Comparison of ENCODE assay signal across 9 mouse cellular contexts in the genomic region with DNA sequence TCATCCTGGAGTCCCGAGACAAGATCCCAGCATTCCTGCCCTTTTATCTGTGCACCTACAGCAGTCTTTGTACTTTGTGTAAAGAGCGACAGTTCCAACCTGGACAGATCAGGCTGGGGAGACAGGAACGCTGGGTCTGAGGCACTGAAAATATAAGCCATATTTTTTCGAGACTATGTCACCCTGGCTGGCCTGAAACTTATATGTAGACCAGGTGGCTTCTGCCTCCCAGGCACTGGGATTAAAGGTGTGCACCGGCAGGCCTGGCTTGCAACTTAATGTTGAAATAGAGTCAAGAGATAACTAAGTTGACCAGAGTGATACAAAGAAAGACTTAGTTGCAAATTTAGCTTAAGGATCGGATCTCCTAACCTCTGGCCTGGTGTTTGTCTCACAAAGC. TPM values are rescaled to one million over a fixed set of nuclear protein-coding genes. Genes with fewer than 3 reads are reported as not detected.
A peak's percentile ranks its signal among the peaks of the same experiment; 100 is the strongest.
DNase-seq lines count a peak whose midpoint lies in the region; ATAC-seq and TF ChIP-seq lines count a peak whose summit lies in the region.
"Had no signal": no experiment of that assay in that cellular context is flagged by ENCODE, and none has a peak within 500 bp of the region (broad histone marks: within the 10 kb centered on the region; RNA-seq: fewer than 3 reads in every experiment).

No protein-coding gene starts in this region.

- H3K27me3 ChIP-seq in heart, adult 2 months (ENCODE audit: control insufficient read depth, insufficient read depth, low read length): no peaks in the 10 kb centered on the region
- no peaks in the 10 kb centered on the region for H3K27me3 ChIP-seq in lung, embryonic 15.5 days
- H3K27me3 ChIP-seq in heart, postnatal 0 days (ENCODE audit: control insufficient read depth, insufficient read depth, low read length): no peaks in the 10 kb centered on the region

- H3K9ac ChIP-seq in heart, adult 2 months (ENCODE audit: low read depth, low read length): peak overlapping the region; percentile 23; the same call in 1 of the 2 replicates
- 0 out of 2 replicates have a peak overlapping the region, but pooled peaks have one; percentile 14 for H3K9ac ChIP-seq in lung, embryonic 15.5 days
- no peak overlapping the region for H3K9ac ChIP-seq in heart, postnatal 0 days (replicated peaks; ENCODE audit: low read depth, low read length)

- H3K4me3 ChIP-seq in heart, adult 2 months: 0 out of 2 replicates have a peak overlapping the region, but pooled peaks have one; percentile 6
- H3K4me3 ChIP-seq in lung, embryonic 15.5 days: 0 out of 2 replicates have a peak overlapping the region, but pooled peaks have one; percentile 1
- no peak overlapping the region for H3K4me3 ChIP-seq in heart, postnatal 0 days (ENCODE audit: low read depth, low read length)
- peak overlapping the region; percentile 92 for H3K4me3 ChIP-seq in macrophage (ENCODE audit: inconsistent target)

- TF ChIP-seq EP300 in heart, adult 2 months (IDR thresholded peaks at IDR 0.05; ENCODE audit: insufficient read depth, low read depth, low read length): no peak
- no peak for TF ChIP-seq EP300 in heart, postnatal 0 days (IDR thresholded peaks at IDR 0.05; ENCODE audit: low read depth)

- ATAC-seq in lung, embryonic 15.5 days (ENCODE audit: borderline replicate concordance, extremely low read depth, low FRiP score, low TSS enrichment): no peak
- ATAC-seq in heart, postnatal 0 days (ENCODE audit: insufficient read depth, low read depth): no peak

- H3K9me3 ChIP-seq in lung, embryonic 15.5 days: no peaks in the 10 kb centered on the region
- no peaks in the 10 kb centered on the region for H3K9me3 ChIP-seq in heart, postnatal 0 days (replicated peaks; ENCODE audit: control insufficient read depth, low read length)

- H3K36me3 ChIP-seq in heart, adult 2 months (ENCODE audit: control insufficient read depth, insufficient read depth, low read length): peaks cover 9% of the 10 kb centered on the region
- H3K36me3 ChIP-seq in lung, embryonic 15.5 days: peaks cover 6% of the 10 kb centered on the region; the same call in 1 of the 2 replicates
- H3K36me3 ChIP-seq in heart, postnatal 0 days (replicated peaks; ENCODE audit: control insufficient read depth, insufficient read depth, low read length): peaks cover 7% of the 10 kb centered on the region; the same call in 1 of the 2 replicates
- H3K36me3 ChIP-seq in macrophage (ENCODE audit: inconsistent target): peaks cover 2% of the 10 kb centered on the region; the same call in 1 of the 2 replicates

- peak overlapping the region; percentile 77 for H3K27ac ChIP-seq in heart, adult 2 months
- H3K27ac ChIP-seq in lung, embryonic 15.5 days: peak overlapping the region; percentile 75
- peak overlapping the region; percentile 56 for H3K27ac ChIP-seq in heart, postnatal 0 days (ENCODE audit: low read depth)
- peak overlapping the region; percentile 100 for H3K27ac ChIP-seq in macrophage

- TF ChIP-seq POLR2A in heart, adult 2 months (IDR thresholded peaks at IDR 0.05; ENCODE audit: insufficient read depth, low read depth, low read length): no peak

- no peak for TF ChIP-seq CTCF in heart, adult 2 months (IDR thresholded peaks at IDR 0.05)
- no peak for TF ChIP-seq CTCF in heart, postnatal 0 days (IDR thresholded peaks at IDR 0.05; ENCODE audit: low read depth)

- H3K4me2 ChIP-seq in lung, embryonic 15.5 days: peak overlapping the region; percentile 86
- H3K4me2 ChIP-seq in heart, postnatal 0 days (ENCODE audit: low read depth, low read length): peak overlapping the region; percentile 81

- intact Hi-C loops in heart, adult 2 months (cut with DNase I): no loop called here
- intact Hi-C loops in gastrocnemius, postnatal 14 days (cut with DNase I; ENCODE audit: low total_unique reads): no loop called here

- peaks cover 38% of the 10 kb centered on the region for H3K4me1 ChIP-seq in heart, adult 2 months (ENCODE audit: control insufficient read depth, insufficient read depth, low read length)
- H3K4me1 ChIP-seq in lung, embryonic 15.5 days: peaks cover 60% of the 10 kb centered on the region
- H3K4me1 ChIP-seq in heart, postnatal 0 days (ENCODE audit: control insufficient read depth, insufficient read depth): peaks cover 52% of the 10 kb centered on the region

- WGBS in heart, adult 2 months: 54% methylated on average over 6 of the region's 6 CpGs
- WGBS in lung, embryonic 15.5 days: 48% methylated on average over 6 of the region's 6 CpGs
- 54% methylated on average over 6 of the region's 6 CpGs for WGBS in heart, postnatal 0 days
- WGBS in macrophage (ENCODE audit: missing documents): 32% methylated on average over 6 of the region's 6 CpGs

- no peak for DNase-seq in heart, adult 2 months
- no peak for DNase-seq in heart, adult 8-10 months (ENCODE audit: low spot score)
- no peak for DNase-seq in lung, postnatal 25 days (ENCODE audit: low spot score)
- no peak for DNase-seq in heart, postnatal 0 days (ENCODE audit: low spot score)
- DNase-seq in cerebellum, adult 9-11 months: no peak
- no peak for DNase-seq in gastrocnemius, postnatal 14 days
- DNase-seq: cerebellum, adult 9-10 months had no signal

- H3K79me2 ChIP-seq in heart, adult 2 months (replicated peaks; ENCODE audit: control insufficient read depth, insufficient read depth, low read length): peaks cover 2% of the 10 kb centered on the region
- peaks cover 85% of the 10 kb centered on the region for H3K79me2 ChIP-seq in macrophage (ENCODE audit: inconsistent target)

RNA-seq across cellular contexts. Expression of gene Rhog, which starts 9.6 kb away (rescaled TPM):
- total RNA-seq in heart, adult 2 months (2021): 10 to 100 TPM; 22.4 to 26.3 TPM
- 22.5 and 34.2 TPM in 2 replicates for polyA plus RNA-seq in heart, adult 2 months (2012; rRNA removed)
- 10 to 100 TPM; 17.5 to 20.1 (median 19.2) TPM for total RNA-seq in heart, adult 8-10 months (2022)
- 72.8 and 74.5 TPM in 2 replicates for polyA plus RNA-seq in lung, embryonic 15.5 days (2015; fragmentation: Nextera tagmentation; extraction: Ambion mirVana)
- 24.6 and 31.3 TPM in 2 replicates for total RNA-seq in heart, postnatal 0 days (2014; rRNA removed; ENCODE audit: low replicate concordance)
- polyA plus RNA-seq in heart, postnatal 0 days (2015; fragmentation: Nextera tagmentation; extraction: Ambion mirVana): 34.7 and 36.7 TPM in 2 replicates
- 10 to 100 TPM; 25.0 to 98.8 (median 68.0) TPM for total RNA-seq in macrophage (2018; cell fraction: chromatin; rRNA removed)
- total RNA-seq in macrophage (2018; cell fraction: cytosol; rRNA removed): 100 to 1,000 TPM; 340 to 655 (median 502) TPM
- 100 to 1,000 TPM; 107 to 292 (median 177) TPM for total RNA-seq in macrophage (2018; cell fraction: nucleus; rRNA removed)
- polyA plus RNA-seq in macrophage (2018): 307 to 396 TPM (median 393 TPM) in 3 replicates
- total RNA-seq in gastrocnemius, postnatal 14 days (2021): 10 to 100 TPM; 21.9 to 22.6 TPM

RNA-seq across cellular contexts. Expression of gene Stim1, which starts 21.3 kb away (rescaled TPM):
- 10 to 100 TPM; 23.9 to 24.1 TPM for total RNA-seq in heart, adult 2 months (2021)
- 22.8 and 26.8 TPM in 2 replicates for polyA plus RNA-seq in heart, adult 2 months (2012; rRNA removed)
- 10 to 100 TPM; 21.9 to 25.1 (median 24.0) TPM for total RNA-seq in heart, adult 8-10 months (2022)
- polyA plus RNA-seq in lung, embryonic 15.5 days (2015; fragmentation: Nextera tagmentation; extraction: Ambion mirVana): 16.7 and 20.1 TPM in 2 replicates
- 28.1 and 59.0 TPM in 2 replicates for total RNA-seq in heart, postnatal 0 days (2014; rRNA removed; ENCODE audit: low replicate concordance)
- polyA plus RNA-seq in heart, postnatal 0 days (2015; fragmentation: Nextera tagmentation; extraction: Ambion mirVana): 11.4 and 11.6 TPM in 2 replicates
- total RNA-seq in macrophage (2018; cell fraction: chromatin; rRNA removed): 10 to 100 TPM; 16.3 to 80.2 (median 56.7) TPM
- 10 to 100 TPM; 27.4 to 46.5 (median 37.8) TPM for total RNA-seq in macrophage (2018; cell fraction: cytosol; rRNA removed)
- total RNA-seq in macrophage (2018; cell fraction: nucleus; rRNA removed): 10 to 100 TPM; 29.1 to 75.2 (median 49.1) TPM
- polyA plus RNA-seq in macrophage (2018): 32.9 to 38.1 TPM (median 35.0 TPM) in 3 replicates
- total RNA-seq in gastrocnemius, postnatal 14 days (2021): 100 to 1,000 TPM; 198 to 210 TPM

RNA-seq across cellular contexts. Expression of gene Pgap2, which starts 36.3 kb away (rescaled TPM):
- 10 to 100 TPM; 59.7 to 65.4 TPM for total RNA-seq in heart, adult 2 months (2021)
- polyA plus RNA-seq in heart, adult 2 months (2012; rRNA removed): 111 and 124 TPM in 2 replicates
- 10 to 100 TPM; 62.6 to 83.1 (median 73.8) TPM for total RNA-seq in heart, adult 8-10 months (2022)
- 81.0 and 91.8 TPM in 2 replicates for polyA plus RNA-seq in lung, embryonic 15.5 days (2015; fragmentation: Nextera tagmentation; extraction: Ambion mirVana)
- total RNA-seq in heart, postnatal 0 days (2014; rRNA removed; ENCODE audit: low replicate concordance): 79.5 and 117 TPM in 2 replicates
- 60.9 TPM in 2 replicates for polyA plus RNA-seq in heart, postnatal 0 days (2015; fragmentation: Nextera tagmentation; extraction: Ambion mirVana)
- 100 to 1,000 TPM in 12 of 26 experiments, 10 to 100 TPM in 14; 35.0 to 252 (median 88.7) TPM for total RNA-seq in macrophage (2018; cell fraction: chromatin; rRNA removed)
- total RNA-seq in macrophage (2018; cell fraction: cytosol; rRNA removed): 100 to 1,000 TPM in 13 of 26 experiments, 10 to 100 TPM in 13; 48.3 to 295 (median 135) TPM
- total RNA-seq in macrophage (2018; cell fraction: nucleus; rRNA removed): 100 to 1,000 TPM in 15 of 26 experiments, 10 to 100 TPM in 11; 32.0 to 256 (median 136) TPM
- 35.9 to 98.6 TPM (median 72.6 TPM) in 3 replicates for polyA plus RNA-seq in macrophage (2018)
- total RNA-seq in gastrocnemius, postnatal 14 days (2021): 10 to 100 TPM; 23.3 to 26.5 TPM

RNA-seq across cellular contexts. Expression of gene Nup98, which starts 36.3 kb away (rescaled TPM):
- 10 to 100 TPM; 31.9 to 32.9 TPM for total RNA-seq in heart, adult 2 months (2021)
- polyA plus RNA-seq in heart, adult 2 months (2012; rRNA removed): 9.9 and 15.6 TPM in 2 replicates
- 10 to 100 TPM; 31.6 to 34.8 (median 32.8) TPM for total RNA-seq in heart, adult 8-10 months (2022)
- polyA plus RNA-seq in lung, embryonic 15.5 days (2015; fragmentation: Nextera tagmentation; extraction: Ambion mirVana): 33.8 and 35.3 TPM in 2 replicates
- total RNA-seq in heart, postnatal 0 days (2014; rRNA removed; ENCODE audit: low replicate concordance): 28.0 and 36.0 TPM in 2 replicates
- polyA plus RNA-seq in heart, postnatal 0 days (2015; fragmentation: Nextera tagmentation; extraction: Ambion mirVana): 10.6 and 12.2 TPM in 2 replicates
- 100 to 1,000 TPM; 148 to 312 (median 209) TPM for total RNA-seq in macrophage (2018; cell fraction: chromatin; rRNA removed)
- 10 to 100 TPM; 50.5 to 76.2 (median 61.5) TPM for total RNA-seq in macrophage (2018; cell fraction: cytosol; rRNA removed)
- total RNA-seq in macrophage (2018; cell fraction: nucleus; rRNA removed): 100 to 1,000 TPM; 104 to 290 (median 140) TPM
- 30.0 to 31.7 TPM (median 30.9 TPM) in 3 replicates for polyA plus RNA-seq in macrophage (2018)
- total RNA-seq in gastrocnemius, postnatal 14 days (2021): 10 to 100 TPM; 22.5 to 24.2 TPM
